Mouse (Mus musculus): ENCODE results near the gene Neurod4.

GRCm38 (mm10) chr10:130259483-130259882 lies 20.6 kb downstream of the Neurod4 start:
- TF ChIP-seq CTCF (IDR thresholded peaks at IDR 0.05; ENCODE audit: control insufficient read depth, insufficient read depth, insufficient read length) (no peak), MAX (IDR thresholded peaks at IDR 0.05) (no peak)

Measured in C2C12 (cell line).